Mouse (Mus musculus): ENCODE measurements around the gene Farp2.
A peak's percentile ranks its signal among the peaks of the same experiment; 100 is the strongest.
"Not testable (repeated sequence)": the region's sequence is repeated elsewhere in the genome, so short reads cannot be mapped to it uniquely, and the experiment has no call there.

The Farp2 gene

DNA sequence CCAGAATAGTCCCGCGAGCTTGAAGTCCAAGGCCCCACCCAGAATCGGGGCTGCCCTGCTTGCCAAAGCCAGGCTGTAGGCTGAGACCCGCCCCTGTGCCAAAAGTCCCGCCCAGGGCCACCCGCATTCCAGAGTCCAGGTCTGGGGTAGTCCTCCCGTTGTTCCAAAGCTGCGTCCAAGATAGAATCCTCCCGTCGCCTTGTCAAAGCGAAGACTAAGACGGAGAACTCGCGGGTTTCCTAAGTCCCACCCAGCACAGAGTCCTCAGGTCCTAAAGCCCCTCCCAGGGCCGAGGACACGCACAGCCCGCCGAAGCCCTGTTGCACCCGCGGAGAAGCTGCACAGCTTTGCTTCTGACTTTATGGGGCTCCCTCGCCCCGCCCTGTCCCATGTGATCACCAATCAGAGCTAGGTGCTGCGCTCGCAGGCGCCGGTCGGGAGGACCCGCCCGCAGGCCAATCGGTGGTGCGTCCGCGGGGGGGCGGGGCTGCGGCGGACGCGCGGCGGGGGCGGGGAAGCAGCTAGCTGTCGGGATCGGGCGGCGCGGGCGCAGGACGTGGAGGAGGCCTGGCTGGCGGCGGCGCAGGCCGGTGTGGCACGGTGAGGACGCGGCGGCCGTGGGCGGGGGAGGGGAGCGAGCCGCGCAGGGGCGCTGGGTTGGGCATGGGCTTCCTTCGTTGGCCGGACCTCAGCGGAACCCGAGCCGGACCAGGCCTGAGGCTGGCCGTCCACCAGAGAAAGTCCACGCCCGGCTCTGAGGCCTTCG, at the start of gene Farp2:
Gene Farp2, plus strand, starts transcription at position 495 of the 766 bp plus-strand sequence.
- peak; percentile 98 for DNase-seq (ENCODE audit: low spot score)

DNA sequence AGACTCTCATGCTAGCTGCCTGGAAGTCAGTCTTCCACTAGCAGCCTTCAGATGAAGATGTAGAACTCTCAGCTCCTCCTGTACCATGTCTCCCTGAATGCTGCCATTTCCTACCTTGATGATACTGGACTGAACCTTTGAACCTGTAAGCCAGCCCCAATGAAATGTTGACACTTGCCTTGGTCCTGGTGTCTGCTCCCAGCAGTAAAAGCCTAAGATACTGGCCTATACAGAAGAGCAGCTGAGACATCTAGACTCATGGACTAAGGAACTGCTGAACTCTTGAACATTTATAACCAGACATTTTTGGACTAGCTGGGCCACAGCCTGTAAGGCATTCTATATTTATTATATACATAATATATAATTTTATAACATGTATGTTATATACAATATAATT, 46.8 kb upstream of the Farp2 start:
- no peak for DNase-seq (ENCODE audit: low spot score)

DNA sequence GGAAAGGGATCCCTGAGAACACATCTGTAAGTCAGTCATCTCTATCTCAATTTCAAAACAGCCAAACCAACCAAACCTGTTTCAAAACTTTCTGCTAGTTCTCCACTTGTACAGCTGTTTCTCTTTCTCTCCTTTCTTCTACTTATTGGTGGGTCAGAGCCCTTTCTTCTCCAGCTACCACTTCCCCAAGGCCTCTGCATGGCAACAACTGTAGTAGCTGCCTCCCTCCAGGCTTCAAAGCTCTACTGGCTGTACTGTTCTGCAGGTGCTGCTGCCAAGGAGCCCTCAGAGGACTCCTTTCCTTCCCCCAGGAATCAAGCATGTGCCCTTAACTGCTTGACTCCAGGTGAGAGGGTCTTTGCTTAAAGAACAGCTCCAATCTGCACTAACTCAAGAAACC, 46.1 kb upstream of the Farp2 start:
- DNase-seq (ENCODE audit: low spot score): no peak

DNA sequence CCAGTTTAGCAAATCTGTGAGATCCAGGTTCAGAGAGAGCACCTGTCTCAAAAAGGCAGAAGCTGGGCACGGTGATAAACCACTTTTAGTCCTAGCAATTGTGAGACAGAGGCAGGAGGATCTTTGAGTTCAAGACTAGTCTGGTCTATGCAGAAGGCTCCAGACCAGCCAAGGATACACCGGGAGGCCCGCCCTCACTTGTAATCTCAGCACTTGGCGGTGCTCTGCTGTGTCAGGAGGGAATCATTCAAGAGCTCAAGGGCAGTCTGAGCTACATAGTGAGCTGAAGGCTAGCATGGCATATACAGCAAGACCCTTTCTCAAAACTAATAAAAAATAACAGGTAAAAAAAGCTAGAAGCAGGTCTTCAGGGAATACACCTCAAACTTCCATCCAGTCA, 43.3 kb upstream of the Farp2 start:
- DNase-seq (ENCODE audit: low spot score): no peak

DNA sequence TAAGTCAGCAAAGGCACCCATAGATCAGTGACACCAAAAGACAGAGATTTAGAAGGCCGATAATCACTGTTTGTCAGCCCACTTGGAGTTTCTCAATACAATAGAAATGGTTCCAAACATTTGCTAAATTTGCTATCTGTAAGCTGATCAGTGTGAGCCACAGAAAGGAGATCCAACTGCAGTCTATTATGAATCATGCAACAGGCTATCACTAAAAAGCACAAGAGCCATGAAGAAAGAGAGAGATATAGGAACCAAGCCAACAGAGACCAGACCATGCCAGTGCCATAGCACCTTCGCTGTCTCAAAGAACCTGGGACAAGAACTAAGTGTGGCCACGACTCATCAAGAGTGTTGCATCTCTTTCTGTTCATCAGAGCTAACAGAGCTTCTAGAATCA, 36.2 kb upstream of the Farp2 start:
- DNase-seq (ENCODE audit: low spot score): no peak

DNA sequence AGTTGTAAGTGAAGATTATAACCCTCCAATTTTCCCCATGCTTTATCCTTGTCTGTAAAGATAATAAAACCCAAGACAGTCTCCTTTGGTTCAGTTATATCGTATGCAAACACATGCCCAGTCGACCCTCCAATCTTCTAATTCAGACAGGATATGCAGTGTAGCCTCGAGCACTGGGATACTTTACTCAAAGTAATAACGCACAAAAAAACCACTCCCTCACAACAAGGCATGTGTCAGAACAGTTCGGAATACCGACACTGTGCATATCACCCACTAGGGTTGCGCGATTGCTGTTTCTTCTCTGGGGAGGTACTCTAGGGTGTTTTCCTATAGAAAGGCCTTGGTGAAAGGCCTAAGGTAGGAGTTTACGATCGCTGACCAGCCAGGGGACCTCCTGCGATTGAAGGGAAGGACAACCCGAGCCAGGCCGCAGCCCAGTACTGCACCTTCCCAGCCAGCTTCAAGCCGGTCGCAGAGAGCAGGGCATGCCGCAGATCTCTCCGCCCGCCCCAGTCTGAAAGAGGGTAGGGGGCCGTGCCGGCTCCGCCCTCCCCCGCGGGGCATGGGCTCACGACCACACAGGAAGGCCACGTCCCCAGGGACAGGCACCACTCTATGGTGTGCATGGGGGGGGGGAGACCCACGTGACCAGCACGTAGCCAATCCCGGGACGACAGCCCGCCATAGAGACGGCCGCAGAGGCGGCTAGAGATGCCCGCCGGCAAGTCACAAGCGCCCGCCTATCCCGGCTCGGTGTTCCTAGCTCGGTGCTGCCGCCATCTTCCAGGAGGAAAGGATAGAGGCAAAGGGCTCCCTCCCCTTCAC, 33.9 kb upstream of the Farp2 start:
- peak; percentile 98 for DNase-seq (ENCODE audit: low spot score)

DNA sequence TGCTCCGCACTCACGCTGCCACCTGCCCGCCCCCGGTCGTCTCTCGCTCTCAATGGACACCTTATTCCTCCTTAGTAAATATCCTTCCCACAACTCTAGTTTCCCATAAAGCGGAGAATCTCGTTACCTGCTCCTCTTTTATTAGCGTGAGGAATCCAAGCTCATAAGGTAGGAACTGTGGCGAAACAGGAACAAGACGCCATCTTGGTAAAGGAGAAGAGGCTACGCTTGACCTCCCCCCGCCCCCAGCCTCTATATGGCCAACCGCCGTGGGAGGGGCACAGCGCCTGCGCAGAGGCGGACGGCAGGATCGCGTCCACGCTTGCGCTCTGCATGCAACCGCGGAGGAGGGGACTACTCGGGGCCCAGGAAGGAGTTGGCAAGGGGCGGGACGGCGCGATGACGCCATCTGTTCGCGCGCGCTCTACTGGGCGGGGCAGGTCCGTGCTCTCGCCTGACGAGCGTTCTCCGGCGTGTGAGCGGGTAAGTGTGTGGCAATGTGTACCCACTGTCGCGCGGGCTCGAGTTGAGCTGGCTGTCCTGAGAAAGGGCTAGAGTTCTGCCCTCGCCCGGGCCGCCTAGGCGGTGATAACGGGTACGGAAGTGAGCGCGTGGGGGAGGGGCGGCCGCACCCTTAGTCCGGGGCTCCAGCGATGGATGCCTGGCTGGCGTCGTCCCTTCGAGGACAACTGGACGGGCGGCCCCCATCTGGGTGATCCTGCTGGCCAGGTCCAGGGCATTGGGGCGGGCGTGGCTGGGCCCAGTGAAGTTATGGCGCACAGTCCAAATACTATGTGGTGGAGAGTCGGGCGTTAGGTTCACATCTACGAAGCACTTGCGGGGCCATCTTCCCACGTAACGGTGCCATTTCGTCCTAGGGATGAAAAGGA, 33.0 kb upstream of the Farp2 start, which contains the start of gene Hdlbp:
Gene Hdlbp, minus strand, starts transcription at position 230 of the 890 bp plus-strand sequence.
- peak; percentile 99 for DNase-seq (ENCODE audit: low spot score)

DNA sequence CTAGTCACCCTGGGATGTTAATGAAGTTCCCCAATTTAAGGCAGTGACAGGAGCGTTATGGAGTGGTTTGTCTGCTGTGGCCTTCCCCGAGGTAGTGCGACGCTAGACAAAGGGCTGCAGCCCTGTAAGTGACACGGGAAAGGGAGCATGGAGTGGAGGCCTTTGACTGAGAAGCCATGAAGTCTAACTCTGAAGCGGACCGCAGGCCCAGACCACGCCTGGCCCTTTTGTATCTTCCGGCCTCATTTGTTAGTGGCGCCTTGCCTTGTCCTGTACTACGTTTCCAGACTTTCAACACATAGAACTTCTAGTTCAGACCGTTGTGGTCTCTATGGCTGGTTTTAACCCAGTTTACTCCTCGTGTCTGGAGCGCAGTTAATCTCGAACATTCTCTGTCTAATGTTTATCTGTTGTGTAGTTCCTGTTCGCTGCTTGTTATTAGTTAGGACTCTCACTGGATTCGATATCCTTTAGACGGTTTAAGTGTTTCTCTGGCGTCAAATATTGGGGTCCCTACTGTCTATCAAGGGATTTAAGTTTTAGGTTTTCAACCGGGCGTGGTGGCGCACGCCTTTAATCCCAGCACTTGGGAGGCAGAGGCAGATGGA, 32.3 kb upstream of the Farp2 start:
- DNase-seq (ENCODE audit: low spot score): no peak

DNA sequence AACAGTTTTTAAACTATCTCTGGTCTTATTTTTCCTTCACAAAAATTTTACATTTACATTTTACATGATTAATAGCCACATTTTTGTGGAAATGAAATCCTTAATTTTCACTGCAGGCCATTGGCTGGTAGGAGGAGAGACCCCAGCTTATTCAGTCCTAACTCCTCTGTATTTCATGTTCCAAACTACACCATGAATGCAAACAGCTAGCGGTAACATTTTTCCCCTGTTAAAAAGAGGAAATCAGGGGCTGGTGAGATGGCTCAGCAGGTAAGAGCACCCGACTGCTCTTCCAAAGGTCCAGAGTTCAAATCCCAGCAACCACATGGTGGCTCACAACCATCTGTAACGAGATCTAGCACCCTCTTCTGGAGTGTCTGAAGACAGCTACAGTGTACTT, 25.6 kb upstream of the Farp2 start:
- not testable (repeated sequence) for DNase-seq (ENCODE audit: low spot score)

DNA sequence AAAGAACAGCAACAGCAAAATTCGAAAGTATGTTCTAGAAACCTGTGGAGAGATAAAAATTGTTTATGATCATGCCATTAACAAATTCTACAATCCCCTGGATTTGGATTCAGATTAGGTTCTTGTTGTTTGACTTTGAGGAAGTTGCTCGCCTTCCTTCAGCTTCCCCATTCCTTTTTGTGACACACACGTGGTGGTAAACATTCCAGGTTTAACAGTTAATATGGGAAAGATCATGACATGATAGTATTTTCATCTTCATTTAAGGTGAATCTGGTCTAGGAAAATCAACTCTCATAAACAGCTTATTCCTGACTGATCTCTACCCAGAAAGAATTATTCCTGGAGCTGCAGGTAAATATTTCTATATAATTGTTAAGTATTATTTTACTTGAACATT, 16.6 kb upstream of the Farp2 start:
- DNase-seq (ENCODE audit: low spot score): no peak

DNA sequence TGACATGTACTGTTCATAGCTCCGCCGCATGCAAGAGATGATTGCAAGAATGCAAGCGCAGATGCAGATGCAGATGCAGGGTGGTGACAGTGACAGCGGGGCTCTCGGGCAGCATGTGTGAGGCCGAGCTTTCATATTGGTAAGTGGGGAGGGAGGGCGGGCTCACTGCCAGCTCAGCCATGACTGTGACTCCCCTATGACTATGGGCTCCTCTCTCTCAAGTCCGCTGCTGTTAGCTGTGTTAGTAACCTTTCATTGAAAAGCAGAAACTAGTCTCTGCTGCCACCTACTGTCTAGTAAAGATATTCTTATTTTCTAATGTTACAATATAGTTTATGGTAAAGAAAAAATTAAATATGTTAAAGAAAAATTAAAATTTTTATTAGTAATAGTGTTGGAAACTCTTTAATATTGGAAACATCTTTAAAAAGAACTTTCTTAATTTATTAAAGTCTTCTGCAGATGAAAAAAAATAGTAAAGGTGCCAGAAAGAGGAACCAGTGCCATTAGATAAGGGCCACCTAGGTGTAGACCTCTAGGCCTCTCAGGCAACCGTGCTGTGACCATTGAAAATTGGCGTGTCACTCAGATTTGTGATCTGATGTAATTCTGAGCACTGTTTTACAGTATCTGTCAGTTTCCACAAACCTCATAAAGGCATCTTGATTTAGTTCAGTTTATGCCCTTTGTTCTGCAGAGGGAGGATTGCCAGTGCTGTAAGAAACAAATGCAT, 4.8 kb upstream of the Farp2 start:
- DNase-seq (ENCODE audit: low spot score): peak; percentile 41

DNA sequence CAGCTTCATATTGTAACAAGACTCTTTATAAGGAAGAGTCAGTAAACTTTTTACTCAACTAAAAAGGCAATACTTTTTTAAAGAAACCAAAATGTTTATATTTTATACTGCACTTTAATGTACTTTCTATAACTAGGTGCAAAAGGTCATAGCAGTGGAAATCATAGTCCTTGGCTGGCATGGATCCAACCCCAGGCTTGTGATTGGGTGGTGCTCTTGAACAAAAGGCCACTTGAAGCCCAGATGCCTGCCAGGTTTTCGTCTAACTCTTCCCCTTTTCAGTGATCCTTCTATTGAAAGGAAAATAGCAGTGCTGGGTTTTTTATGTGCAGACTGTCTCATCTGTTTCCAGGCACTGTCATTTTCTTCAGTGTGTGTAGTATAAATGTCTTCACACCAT, 3.3 kb upstream of the Farp2 start:
- DNase-seq (ENCODE audit: low spot score): peak; percentile 23

DNA sequence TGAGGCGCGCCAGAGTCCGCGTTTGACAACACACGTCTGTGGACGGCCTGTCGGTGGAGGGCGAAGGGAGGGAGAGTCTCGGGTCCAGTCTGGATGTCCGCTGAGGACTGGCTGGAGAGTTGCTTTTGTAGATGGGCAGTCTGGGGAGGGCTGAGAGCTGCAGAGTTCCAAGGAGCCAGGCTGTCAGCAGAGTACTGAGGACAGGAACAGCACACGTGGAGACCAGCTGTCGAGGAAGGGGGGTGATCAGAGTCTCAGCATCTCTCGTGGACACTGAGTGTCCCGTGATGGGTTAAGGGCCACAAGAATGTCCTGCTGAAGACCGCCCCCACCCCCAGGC, 442 bp downstream of the Farp2 start:
- DNase-seq (ENCODE audit: low spot score): no peak

DNA sequence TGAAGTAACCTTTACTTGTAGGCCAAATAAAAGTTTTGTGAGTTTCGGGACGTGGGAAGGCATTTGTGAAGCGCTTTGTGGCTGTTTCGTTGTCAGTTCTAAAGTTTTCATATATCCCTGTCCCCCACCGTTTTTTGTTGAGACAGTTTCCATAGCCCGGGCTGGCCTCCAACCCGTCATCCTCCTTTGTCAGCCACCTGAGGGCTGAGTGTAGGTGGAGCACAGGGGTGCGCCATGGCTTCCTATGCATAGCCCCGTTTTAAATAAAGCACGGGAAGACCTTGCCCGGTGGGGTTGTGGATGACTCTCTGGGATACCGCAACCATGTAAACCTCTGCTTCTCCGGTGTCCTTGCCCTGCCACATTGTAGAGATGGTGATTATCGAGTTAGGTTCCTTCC, 1.3 kb downstream of the Farp2 start:
- DNase-seq (ENCODE audit: low spot score): no peak

DNA sequence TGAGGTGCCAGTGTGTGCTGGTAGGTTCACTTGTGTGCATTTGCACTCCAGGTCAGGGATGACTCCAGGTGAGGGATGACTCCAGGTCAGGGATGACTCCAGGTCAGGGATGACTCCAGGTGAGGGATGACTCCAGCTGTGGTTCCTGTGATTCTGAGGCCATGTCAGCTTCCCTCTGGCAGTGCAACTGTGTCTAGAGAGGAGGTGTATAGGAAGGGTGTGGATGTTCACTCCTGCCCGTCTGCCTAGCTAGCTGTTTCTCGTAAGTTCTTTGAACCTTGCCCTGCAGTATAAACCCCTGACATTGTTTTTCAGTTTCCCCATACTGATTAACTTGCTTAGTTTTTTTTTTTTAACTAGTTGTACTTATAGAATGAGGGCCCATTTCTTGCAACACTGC, 9.6 kb downstream of the Farp2 start:
- no peak for DNase-seq (ENCODE audit: low spot score)

DNA sequence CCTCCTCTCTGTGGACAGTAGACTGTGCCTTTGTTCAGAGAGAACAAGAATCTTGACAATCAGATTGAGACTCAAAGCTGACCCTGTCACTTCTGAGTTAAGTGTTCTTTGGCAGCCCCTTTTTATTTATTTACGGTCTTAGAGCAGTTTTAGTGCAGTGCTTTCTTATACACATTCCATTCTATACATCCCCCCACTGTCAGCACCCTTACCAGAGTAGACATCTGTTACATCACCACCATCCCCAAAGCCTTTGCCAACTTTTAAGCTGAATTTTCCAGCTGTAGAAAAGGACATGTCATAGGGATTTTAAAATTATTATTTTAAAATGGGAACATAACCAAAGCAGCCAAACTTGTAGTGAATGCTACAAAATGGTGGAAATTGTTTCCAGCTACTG, 10.4 kb downstream of the Farp2 start:
- no peak for DNase-seq (ENCODE audit: low spot score)

DNA sequence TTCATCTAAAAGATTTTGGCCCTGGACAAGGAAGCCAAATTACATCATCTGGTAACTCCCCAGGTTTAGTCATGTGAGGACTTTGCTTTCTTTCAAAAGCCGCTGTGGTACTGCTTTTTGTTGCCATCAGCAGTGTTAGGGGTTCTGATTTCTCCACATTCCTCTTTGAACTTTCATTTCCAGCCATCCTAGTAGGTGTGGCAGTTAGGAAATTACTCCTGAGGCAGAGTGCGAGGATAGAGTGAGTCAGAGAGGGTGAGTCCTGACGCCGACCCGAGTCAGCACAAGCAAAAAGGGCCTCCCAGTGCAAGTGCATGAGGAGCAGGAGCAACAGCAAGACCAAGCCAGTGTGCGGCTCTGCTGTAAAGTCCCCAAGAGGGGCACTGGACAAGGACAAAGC, 17.9 kb downstream of the Farp2 start:
- DNase-seq (ENCODE audit: low spot score): no peak

DNA sequence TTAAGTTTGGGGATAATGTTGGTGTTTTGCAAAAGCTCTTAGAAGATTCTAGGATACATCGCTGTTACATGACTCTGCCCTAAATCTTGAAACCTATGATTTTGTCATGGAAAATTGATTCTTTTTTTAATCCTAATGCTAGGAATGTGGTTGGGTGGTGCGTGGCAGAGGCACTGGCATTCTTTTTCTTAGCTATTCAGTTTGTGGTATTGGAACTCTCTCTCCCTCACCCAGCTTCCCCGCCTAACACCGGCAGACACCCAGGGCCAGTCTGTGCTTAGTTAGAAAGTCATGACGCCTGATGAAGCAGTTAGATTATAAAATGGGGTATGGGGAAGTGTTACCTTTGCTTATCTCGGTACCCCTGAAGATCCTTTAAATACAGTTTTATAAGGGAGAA, 25.3 kb downstream of the Farp2 start:
- DNase-seq (ENCODE audit: low spot score): no peak

DNA sequence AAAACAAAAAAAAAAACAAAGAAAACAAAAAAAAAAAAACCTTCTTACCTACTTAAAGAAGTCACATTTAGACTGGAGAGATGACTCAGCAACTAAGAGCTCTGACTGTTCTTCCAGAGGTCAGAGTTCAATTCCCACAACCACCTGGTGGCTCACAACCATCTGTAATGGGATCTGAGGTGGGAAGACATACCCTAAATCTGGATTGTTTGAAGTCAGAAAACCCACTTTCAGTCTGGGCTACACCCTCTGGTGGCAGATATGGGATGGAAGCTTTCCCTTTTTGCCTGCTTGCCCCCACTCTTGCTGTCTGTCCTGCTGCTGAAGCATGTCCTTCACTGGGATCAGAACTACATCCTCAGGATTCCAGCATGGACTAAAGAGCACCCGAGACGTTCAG, 31.3 kb downstream of the Farp2 start:
- DNase-seq (ENCODE audit: low spot score): no peak

DNA sequence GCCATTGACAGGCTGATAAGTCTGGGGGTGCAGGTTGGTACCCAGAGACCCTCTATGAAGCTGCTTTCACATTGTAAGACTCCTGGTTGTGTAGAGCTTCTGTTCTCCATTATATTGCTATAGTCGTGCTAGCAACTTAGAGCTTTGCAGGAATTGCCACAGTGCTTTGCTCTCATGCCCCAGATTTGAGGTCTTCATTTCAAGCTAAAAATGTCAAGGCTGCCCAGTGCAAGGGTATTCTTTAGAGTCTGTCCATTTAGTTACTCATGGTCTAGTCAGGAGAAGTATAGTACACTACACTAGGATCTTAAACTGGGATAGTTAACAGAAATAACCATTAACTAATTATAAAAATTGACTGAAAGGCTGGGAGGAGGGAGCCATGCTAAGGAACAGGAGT, 35.4 kb downstream of the Farp2 start:
- no peak for DNase-seq (ENCODE audit: low spot score)

DNA sequence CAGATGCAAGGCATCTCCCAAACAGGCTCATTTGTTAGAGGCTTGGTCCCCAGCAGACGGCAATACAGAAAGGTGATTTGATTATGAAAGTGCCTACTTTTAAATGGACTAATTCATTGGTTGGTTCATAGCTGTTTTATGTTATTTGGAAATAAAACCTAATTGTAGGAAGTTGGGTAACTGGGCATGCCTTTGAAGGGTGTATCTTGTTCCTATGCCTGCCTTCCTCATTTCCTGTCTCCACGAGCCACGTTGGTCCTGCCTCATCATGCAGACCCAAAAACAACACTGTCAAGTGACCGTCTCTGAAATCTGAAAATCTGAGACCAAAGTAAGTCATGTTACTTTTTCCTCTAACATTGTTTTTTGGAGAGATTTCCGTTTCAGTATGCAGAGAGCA, 39.5 kb downstream of the Farp2 start:
- no peak for DNase-seq (ENCODE audit: low spot score)

Data from lung, postnatal 25 days (tissue).